Mouse (Mus musculus) cerebellum, adult 2 months (tissue): ENCODE measurements around the gene Exoc3l.

Experiments used
- CTCF ChIP-seq: fragments of 200-500 bp; IDR thresholded peaks from 2 replicates; pipeline ENCODE4 v1.5.1; 2011; ENCODE audit warnings: low read depth, mild to moderate bottlenecking, control low read depth, low read length, moderate library complexity, borderline replicate concordance; ENCODE audit not compliant: insufficient read depth
- POLR2A ChIP-seq: fragments of 200-500 bp; IDR thresholded peaks from 2 replicates; pipeline ENCODE4 v1.6.1; 2011; ENCODE audit warnings: low read length, control low read depth, borderline replicate concordance; ENCODE audit not compliant: insufficient read depth

DNA sequence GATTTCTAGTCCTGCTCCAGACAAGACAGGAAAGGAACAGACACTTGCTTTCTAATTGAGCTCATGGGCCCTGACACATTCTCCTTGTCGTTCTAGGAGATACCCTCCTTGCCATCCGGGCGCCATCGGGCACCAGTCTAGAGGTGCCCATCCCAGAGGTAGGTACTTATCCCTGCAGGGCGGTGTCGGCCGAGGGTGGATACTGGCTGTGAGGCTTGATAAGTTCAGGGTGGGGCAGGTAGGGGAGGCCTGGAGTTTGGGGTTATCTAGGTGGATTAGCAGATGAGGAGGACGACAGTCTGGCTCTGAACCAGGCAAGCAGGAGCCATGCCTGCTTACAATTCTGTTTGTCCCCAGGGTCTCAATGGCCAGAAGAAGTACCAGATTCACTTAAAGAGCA lies 4.1 kb upstream of the Exoc3l start:
- no peak for TF ChIP-seq POLR2A
- TF ChIP-seq CTCF: no peak
